Mouse (Mus musculus) gastrocnemius, postnatal 10 days (tissue): ENCODE data around the gene Gpr61. TPM values are rescaled to one million over a fixed set of nuclear protein-coding genes. Genes with fewer than 3 reads are reported as not detected.

Experiments used
- DNase-seq: peaks from one replicate; pipeline ENCODE4 v3.0.0; 2021; ENCODE audit warnings: mixed read lengths
- total RNA-seq, 2 experiments: library from RNA; stranded (reverse); gene quantifications; 2 replicates each; pipeline ENCODE4 v1.2.3; 2021

Gene Gpr61
- total RNA-seq, 2 experiments from 2014 or later: 0.14 to 0.27 TPM

GRCm38 (mm10) chr3:108178756-108179715 lies 24.4 kb upstream of the Gpr61 start:
- DNase-seq: peak; percentile 52

DNA sequence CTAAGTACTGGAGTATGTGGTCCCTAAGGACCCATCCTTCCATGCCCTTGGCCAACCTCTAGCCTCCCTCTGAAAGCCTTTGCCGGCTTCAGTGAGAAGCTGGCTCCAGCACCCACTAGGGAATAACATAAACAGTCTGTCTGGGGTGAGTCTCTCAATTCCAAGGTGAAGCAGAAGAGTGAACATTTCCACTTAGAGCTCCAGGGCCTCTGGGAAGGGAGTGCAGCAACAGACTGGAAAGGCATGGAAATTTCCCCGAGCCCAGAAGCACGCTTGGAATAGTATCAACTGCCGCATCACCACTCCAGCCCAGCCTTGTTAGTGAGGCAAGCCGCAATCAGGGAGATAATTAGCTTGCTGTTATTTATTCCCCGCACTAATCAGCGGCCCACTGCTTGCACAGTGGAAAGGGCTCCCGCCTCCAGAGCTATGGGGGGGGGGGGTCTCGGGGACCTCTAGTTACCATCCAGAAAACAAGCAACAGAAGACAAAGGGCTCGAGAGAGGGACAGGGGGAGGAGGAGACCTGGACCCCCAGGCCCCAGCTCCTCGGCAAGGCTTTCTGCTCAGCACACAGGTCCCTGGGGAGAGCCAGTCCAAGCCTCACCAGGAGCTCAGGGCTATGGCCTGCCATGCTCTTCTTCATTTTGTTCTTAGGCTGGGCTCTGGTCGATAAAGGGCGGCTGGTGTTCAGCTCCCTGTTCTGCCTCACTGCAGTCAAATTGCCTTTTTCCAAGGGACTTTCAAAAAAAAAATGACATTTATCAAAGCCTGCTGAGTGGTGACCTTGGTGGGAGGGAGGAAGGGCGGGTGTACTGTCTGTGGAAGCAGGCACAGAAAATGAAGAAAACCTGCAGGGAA lies 20.2 kb upstream of the Gpr61 start:
- DNase-seq: peak; percentile 47

GRCm38 (mm10) chr3:108169199-108169598 lies 14.5 kb upstream of the Gpr61 start:
- no peak for DNase-seq

DNA sequence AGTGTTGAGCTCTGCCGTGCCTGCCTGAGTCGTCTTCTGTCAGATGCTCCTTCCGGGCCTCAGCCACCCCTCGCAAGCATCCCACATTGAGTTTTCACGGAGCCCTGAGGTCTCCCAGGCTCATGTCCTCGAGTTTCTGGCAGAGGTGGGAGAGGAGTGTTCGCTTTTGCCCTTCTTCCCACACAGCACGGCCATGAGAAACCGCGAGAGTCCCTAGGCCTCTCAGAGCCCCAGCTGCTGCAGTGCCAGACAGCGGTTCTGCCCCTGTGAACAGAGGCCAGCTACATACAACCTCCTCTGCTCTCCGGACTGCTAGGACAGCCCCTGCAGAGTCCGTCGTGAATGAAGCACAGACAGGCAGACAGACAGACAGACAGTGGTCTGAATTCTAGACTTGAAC lies 12.8 kb upstream of the Gpr61 start:
- DNase-seq: peak; percentile 55

GRCm38 (mm10) chr3:108166486-108167211 lies 12.0 kb upstream of the Gpr61 start:
- peak; percentile 67 for DNase-seq

DNA sequence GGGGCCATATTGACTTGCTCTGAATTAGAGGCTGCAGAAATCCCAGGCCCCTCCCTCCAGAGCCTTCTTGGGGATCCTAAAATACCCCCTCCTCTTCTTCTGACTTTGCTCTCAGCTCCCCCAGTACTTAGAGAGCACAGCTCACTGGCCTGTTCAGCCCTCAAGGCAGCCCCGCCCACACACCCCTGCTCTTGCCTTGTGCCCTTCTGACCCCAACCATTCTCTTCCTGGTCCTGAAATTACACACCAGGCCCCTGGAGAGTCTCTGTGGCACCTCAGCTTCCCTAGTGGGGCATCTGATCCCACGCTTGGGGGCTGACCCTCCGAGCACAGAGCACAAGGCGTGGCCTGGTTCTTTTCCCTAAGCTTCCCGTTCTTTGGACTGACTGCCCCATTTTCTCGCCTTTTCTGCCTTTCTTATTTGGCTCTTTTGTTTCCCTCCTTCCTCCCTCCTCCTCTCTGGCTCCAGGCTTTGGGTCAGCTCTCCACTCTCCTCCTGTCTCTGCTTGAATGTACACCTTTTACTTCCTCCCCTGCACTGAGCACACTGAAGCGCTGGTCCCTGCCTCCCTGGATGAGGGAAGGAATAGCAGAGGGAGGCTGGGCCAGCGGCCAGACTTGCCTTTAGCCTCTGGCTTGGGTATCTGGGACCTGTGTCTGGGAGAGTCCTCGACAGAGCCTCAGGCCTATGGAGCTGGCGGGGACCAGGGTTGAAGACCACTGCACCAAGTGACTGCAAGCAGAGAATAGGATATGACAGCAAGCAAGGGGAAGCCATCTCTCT lies 11.0 kb upstream of the Gpr61 start:
- DNase-seq: peak; percentile 46

GRCm38 (mm10) chr3:108164807-108165206 lies 10.1 kb upstream of the Gpr61 start:
- DNase-seq: peak; percentile 76

- DNase-seq: no peak
Observed at GRCm38 (mm10) chr3:108164091-108164490, 9.4 kb upstream of the Gpr61 start.

DNA sequence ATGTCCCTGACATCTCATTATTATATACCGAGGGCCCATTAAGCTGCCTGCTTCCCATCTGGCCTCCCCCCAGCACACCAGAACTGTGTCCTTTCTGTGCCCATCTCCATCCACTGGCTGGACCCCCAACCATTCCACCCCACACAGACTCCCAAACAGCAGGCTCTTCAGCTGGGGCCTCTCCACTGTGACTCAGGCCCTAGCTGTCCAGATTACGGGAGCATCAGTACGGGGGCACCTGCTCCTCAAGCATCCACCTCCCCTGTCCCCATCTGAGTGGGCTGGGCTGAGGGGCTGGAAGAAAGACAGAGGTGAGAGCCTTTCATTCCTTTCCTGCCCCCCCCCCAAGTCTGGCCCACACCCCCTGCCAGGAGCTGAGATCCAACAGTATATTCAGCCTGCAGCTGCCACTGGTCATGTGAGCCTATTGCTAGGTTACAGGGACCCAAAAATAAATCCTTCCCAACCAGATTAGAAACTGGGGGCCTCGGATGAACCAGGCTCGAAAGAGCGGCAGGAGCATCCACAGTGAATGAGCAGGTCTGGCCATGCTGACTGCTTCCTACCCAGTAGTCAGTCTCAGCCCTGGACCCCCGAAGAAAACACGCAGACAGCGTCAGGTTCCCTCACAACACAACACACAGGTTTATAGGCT lies 3.8 kb upstream of the Gpr61 start:
- DNase-seq: no peak

DNA sequence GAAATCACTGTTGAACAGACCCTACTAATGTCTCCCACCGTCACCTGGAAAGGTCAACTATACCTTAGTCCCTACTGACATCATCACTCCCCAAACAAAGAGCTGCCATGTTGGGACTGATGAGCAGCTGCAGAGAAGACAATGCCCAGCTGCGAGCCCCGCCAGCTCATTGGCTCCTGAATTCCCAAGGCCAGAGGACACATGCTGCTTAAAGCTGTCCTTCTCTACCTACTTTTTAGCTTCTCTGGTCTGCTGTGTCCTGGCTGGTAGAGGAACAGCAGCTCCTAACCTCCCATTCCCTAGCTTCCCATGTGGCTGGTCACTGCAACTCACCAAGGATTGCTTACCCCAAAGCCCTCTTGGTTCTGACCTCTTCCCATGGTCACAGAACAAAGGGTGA lies 2.4 kb downstream of the Gpr61 start:
- no peak for DNase-seq

DNA sequence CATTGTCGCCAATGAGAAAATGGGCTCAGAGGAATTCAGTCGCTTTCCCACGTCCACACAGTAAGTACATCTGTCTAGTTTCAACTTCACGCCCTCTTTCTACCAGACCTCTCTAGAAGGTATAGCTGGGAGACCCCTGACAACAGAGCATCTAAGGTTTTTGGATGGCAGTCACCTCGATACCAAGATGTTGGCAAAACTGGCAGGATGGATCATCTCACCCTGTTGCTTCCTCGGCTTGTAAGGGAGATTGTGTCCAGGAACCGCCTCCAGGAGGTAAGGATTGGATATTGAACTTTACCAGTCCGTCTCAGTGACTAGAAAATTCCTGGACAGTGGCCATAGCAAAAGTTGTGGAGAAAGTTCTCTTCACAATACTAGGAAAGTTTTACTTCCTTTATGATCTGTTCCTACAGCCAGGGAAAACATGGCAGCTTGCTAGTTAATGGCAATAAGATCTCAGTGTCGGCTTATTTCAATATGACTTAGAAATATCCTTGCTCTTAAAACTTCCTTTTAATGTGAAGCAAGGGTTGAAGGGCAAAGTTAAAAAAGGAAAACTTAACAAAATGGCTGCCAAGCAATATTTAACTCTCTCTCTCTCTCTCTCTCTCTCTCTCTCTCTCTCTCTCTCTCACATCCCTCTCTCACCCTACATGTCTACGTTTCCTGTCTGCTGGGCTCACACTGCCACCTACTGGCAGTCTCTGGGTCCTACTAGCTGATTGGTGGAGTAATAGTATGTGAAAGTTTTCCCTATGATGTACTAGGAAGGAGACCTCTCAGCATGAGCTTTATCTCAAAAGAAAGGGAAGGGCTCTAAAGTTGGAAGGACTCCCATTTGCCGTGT lies 7.1 kb downstream of the Gpr61 start:
- peak; percentile 88 for DNase-seq

DNA sequence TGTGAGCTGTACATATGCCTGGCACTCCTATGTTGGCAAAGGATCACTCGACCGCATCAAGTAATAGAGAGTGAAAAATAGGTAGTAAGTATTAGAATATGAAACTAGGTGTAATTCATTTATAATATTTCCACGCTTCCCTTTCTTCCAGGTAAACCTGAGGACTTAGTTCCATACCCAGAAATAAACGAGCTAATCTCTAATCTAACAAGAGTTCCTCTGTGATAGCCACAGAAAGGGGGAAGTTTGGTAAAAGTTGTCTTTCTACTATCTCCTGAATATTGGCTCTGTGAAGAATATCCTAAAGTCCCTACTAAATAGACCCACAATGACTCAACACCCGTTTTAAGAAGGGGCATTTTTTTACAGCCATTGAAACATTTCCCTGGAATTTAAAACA lies 8.0 kb downstream of the Gpr61 start:
- DNase-seq: no peak

DNA sequence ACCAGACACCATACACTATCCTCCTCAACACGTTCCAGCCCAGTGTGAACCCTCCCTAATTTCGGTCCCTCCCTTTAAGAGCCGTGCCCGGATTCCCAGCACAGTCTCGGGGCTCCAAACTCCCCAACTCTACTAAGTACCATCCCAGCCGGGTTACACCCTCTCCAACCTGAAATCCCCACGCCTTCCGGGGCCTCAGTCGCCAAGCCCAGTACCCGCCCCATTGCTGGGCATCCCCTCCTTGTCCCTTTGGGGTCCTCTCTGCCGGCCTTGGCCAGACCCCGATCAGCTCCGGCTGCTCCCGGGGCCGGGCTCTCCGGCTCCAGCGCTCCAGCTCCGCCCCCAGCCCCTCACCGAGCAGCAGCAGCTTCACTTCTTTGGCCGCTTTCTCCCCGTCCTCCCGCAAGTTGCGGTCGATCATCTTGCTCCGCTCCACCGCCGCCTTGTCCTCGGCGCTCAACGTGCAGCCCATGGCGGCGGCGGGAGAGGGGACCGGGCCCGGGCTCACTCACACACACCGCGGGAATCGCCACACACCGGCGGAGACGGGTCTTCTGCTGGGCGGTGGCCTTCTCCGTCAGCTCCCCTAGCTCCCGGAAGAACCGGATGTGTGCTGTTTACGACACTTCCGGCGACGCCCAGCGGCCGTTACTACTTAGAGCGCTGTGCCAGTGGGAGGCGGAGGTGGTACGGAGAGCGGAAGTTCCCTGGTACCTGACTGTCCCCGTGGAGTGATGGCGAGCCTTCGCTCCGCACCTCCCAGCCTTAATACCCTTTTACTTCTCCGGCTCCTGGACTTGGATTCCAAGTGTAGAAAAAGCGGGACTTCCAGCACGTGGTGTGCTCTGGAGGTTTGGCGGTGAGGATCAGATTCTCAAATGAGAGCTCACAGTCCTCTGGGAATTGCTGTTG lies 8.9 kb downstream of the Gpr61 start, which contains the start of gene Gnai3:
Gene Gnai3, minus strand, starts transcription at position 613 of the 912 bp plus-strand sequence.
- peak; percentile 87 for DNase-seq

DNA sequence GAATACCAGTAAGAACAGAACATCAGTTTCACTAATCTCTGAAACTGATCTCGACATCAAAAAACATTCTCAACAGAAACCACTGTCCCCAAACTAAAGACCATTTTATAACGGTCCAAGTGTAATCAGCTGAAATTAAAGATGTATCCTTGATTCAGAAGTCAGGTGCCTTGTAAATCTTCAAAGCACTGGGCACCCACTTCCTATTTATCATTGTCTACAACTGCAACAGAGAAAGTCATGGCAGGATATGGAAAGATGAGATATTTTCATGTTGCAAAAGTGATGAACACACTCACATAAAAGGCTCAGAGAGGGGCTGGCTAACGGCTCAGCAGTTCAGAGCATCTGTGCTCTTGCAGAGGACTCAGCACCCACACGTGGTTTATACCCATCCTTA lies 13.9 kb downstream of the Gpr61 start:
- no peak for DNase-seq

DNA sequence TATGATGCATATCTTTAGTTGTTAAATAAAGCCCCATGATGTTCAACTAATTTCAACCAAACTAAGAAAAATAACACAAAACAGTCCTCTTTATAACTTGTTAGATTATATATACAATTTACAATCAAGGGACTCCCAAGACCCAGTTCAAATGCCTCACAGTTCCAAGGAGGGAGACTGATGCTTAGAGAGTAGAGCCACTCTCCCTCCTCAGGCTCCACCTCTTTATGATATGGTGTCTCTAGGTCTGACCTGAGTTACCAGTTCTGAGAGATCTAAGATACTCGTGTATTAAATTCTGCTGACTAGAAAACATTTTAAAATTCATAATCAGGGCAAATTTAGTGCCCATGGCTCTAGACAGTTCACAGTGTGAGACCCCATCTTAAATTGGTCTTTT lies 15.6 kb downstream of the Gpr61 start:
- no peak for DNase-seq

DNA sequence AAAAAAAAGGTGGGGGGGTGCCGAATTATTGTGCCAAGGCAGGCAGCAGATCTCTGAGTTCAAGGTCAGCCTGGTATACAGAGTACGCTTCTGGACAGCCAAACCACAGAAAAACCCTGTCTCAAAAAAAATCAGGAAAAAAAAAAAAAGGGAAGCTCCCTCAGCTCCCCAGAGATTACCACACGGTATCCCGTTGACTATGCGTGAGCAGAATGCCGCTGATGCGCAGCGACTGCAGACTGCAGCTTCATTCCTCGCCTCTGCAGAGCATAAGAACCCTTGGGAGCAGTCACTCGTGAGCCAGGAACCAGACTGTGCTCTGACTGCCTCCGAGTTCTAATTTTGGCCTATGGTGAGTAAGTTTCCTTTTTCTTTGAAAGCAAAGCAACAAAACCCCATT lies 20.0 kb downstream of the Gpr61 start:
- no peak for DNase-seq

DNA sequence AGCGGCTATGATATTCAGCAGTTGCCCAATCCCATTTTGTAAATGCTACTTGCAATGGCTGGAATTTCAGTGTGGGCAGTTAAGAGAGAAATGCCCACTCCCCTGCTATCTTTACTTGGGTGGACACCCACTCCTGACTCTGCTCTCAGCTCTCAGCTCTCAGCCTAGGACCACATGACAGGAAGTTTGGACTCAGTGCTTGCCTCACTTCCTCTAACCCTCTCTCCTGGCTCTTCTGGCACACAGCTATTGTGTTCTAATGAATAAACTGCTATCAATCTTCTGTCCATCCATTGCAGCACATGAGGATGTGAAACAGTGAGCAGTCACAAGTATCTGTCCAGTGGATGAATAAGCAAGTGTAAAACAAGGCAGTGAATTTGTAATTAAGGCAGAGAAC lies 22.2 kb downstream of the Gpr61 start:
- no peak for DNase-seq

GRCm38 (mm10) chr3:108131821-108132220 lies 22.9 kb downstream of the Gpr61 start:
- no peak for DNase-seq

GRCm38 (mm10) chr3:108131216-108131615 lies 23.5 kb downstream of the Gpr61 start:
- DNase-seq: no peak
